Mouse (Mus musculus): Measurements from ENCODE around the gene Psmb9.

- peak; percentile 93 for TF ChIP-seq CTCF (IDR thresholded peaks at IDR 0.05; ENCODE audit: borderline replicate concordance, control insufficient read depth, extremely low read depth, insufficient read depth, low read length, poor library complexity)
- peak; percentile 62; the same call in 1 of the 2 replicates for TF ChIP-seq POLR2A (IDR thresholded peaks at IDR 0.05; ENCODE audit: control insufficient read depth, extremely low read depth, insufficient read depth, low read length, poor library complexity)
These were observed 16.9 kb upstream of the Psmb9 start for GRCm38 (mm10) chr17:34204303-34205010.
